In genomic region chr5:35361570-35362284, GRCm38 (mm10) we compare ENCODE assay signal across 8 mouse cellular contexts. TPM values are rescaled to one million over a fixed set of nuclear protein-coding genes. Genes with fewer than 3 reads are reported as not detected.
A peak's percentile ranks its signal among the peaks of the same experiment; 100 is the strongest.
DNase-seq lines count a peak whose midpoint lies in the region; ATAC-seq lines count a peak whose summit lies in the region.

No protein-coding gene starts in this region.

- H3K36me3 ChIP-seq in hindbrain, embryonic 12.5 days = no peaks in the 10 kb centered on the region

- DNase-seq in MN1 (ENCODE audit: low spot score) = peak; percentile 89
- DNase-seq in cerebellum, adult 8-10 months = peak; percentile 94
- DNase-seq in layer of hippocampus, adult 9-11 months = peak; percentile 94
- DNase-seq in lung, postnatal 10 days = peak; percentile 94
- DNase-seq in retina, adult 2 months (ENCODE audit: low read depth, low spot score) = peak; percentile 84
- peak; percentile 89 for DNase-seq in thymus, postnatal 14 days

- H3K27me3 ChIP-seq in hindbrain, embryonic 12.5 days = peaks cover 10% of the 10 kb centered on the region; the same call in 1 of the 2 replicates

- no peak overlapping the region for H3K9ac ChIP-seq in hindbrain, embryonic 12.5 days

- no peaks in the 10 kb centered on the region for H3K9me3 ChIP-seq in hindbrain, embryonic 12.5 days (replicated peaks)

- H3K4me3 ChIP-seq in hindbrain, embryonic 12.5 days = no peak overlapping the region

- 51% methylated on average over 8 of the region's 8 CpGs for WGBS in hindbrain, embryonic 12.5 days

- no peak overlapping the region for H3K4me2 ChIP-seq in hindbrain, embryonic 12.5 days (replicated peaks)

- H3K4me1 ChIP-seq in hindbrain, embryonic 12.5 days = no peaks in the 10 kb centered on the region

- ATAC-seq in frontal cortex, adult (ENCODE audit: low TSS enrichment) = peak; percentile 91
- peak; percentile 61 for ATAC-seq in hindbrain, embryonic 12.5 days (ENCODE audit: low FRiP score)

- H3K27ac ChIP-seq in hindbrain, embryonic 12.5 days = no peak overlapping the region

RNA-seq across cellular contexts. Expression of gene Hmx1, which starts 27.2 kb away (rescaled TPM):
- 15.5 and 17.3 TPM in 2 replicates for polyA plus RNA-seq in hindbrain, embryonic 12.5 days (2016; fragmentation: Nextera tagmentation; extraction: Ambion mirVana)
